Mouse (Mus musculus) kidney, embryonic 14.5 days (tissue): ENCODE measurements around the gene Prph2. TPM values are rescaled to one million over a fixed set of nuclear protein-coding genes. Genes with fewer than 3 reads are reported as not detected.

Experiments used
- ATAC-seq: fragments of 200-750 bp; cut with Nextera tagmentation; 2 replicates; pipeline ENCODE4 v1.8.0; 2017; ENCODE audit warnings: moderate number of reproducible peaks, mild to moderate bottlenecking, moderate TSS enrichment, moderate library complexity; ENCODE audit not compliant: low FRiP score, low TSS enrichment
- H3K27ac ChIP-seq: fragments of 300-500 bp; sonication (generic); 2 replicates; pipeline ENCODE4 v1.5.1; 2014; ENCODE audit warnings: low read depth, mild to moderate bottlenecking, low read length, moderate library complexity, mixed read lengths
- H3K27me3 ChIP-seq: fragments of 300-500 bp; sonication (generic); 2 replicates; pipeline ENCODE4 v1.6.1; 2014; ENCODE audit warnings: mild to moderate bottlenecking, low read length; ENCODE audit not compliant: control insufficient read depth, insufficient read depth
- H3K36me3 ChIP-seq: fragments of 300-500 bp; sonication (generic); 2 replicates; pipeline ENCODE4 v1.6.1; 2014; ENCODE audit warnings: low read length, mixed read lengths; ENCODE audit not compliant: control insufficient read depth, insufficient read depth
- H3K4me1 ChIP-seq: fragments of 300-500 bp; sonication (generic); 2 replicates; pipeline ENCODE4 v1.6.1; 2014; ENCODE audit warnings: low read length, mixed read lengths; ENCODE audit not compliant: control insufficient read depth, insufficient read depth
- H3K4me2 ChIP-seq: fragments of 300-500 bp; sonication (generic); replicated peaks from 2 replicates; pipeline ENCODE4 v1.6.1; 2014; ENCODE audit warnings: low read depth, mild to moderate bottlenecking, low read length
- H3K4me3 ChIP-seq: fragments of 300-500 bp; sonication (generic); 2 replicates; pipeline ENCODE4 v1.5.1; 2014; ENCODE audit warnings: mild to moderate bottlenecking, low read length
- H3K9ac ChIP-seq: fragments of 300-500 bp; sonication (generic); 2 replicates; pipeline ENCODE4 v1.6.1; 2014; ENCODE audit warnings: low read depth, mild to moderate bottlenecking, low read length, moderate library complexity
- H3K9me3 ChIP-seq: fragments of 300-500 bp; sonication (generic); 2 replicates; pipeline ENCODE4 v1.6.1; 2016; ENCODE audit warnings: low read length; ENCODE audit not compliant: control insufficient read depth
- WGBS: fragments of 180-500 bp; shearing (Covaris S2); extraction: QIAGEN DNeasy Blood & Tissue Kit; methylation state at CpG from one replicate; pipeline ENCODE4 v1.1.7; 2014; 5-methylcytosine and 5-hydroxymethylcytosine counted together
- polyA plus RNA-seq: library from polyadenylated mRNA; unstranded; fragments of >200 nt; fragmentation: Nextera tagmentation; extraction: Ambion mirVana; gene quantifications from 2 replicates; pipeline ENCODE4 v1.2.1, GENCODE M21; 2014

Prph2 gene
- polyA plus RNA-seq, 1 experiment from 2014 or later: 0.18 TPM

DNA sequence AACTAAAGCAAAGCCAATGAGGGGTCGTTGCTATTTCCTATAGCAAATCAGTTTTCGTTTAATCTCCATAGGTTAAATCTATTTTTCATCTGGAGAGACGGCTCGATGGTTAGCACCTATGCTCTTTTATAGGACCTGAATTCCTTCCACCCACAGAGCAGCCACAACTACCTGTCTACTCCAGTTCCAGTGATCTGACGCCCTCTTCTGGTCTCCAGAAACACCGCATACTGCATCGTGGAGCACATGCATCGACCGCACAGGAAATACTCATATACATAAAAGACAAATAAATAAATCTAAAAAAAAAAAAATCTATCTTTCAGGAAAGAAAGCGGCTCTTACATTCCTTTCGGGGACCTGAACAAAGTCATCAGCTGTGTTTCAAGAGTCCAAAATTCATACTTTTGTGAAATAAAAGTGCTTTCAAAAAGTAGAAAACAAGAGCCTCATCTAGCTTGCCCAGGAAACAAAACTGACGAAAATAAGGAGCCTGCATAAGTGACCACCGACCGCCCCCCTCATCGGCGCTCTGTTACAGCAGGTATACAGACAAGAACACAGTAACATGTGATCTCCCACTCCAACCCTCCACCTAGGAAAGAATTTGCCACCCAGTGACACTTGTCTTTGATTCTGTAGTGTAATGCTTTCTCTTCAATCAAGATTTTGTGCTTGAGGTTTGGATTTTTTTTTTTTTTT lies 21.6 kb upstream of the Prph2 start:
- peak overlapping the region; percentile 95 for H3K4me3 ChIP-seq
- H3K9ac ChIP-seq: peak overlapping the region; percentile 64; the same call in 1 of the 2 replicates
- H3K4me2 ChIP-seq: peak overlapping the region; percentile 93
- H3K27ac ChIP-seq: peak overlapping the region; percentile 97
- no peaks in the 10 kb centered on the region for H3K27me3 ChIP-seq
- peaks cover 21% of the 10 kb centered on the region for H3K4me1 ChIP-seq
- no peak for ATAC-seq
- no peaks in the 10 kb centered on the region for H3K9me3 ChIP-seq
- 33% methylated on average over 16 of the region's 16 CpGs for WGBS
- H3K36me3 ChIP-seq: peaks cover 3% of the 10 kb centered on the region; the same call in 1 of the 2 replicates

- Histone ChIP-seq H3K4me2 (peak overlapping the region; percentile 93), H3K4me1 (peaks cover 21% of the 10 kb centered on the region), H3K27me3 (no peaks in the 10 kb centered on the region), H3K9me3 (no peaks in the 10 kb centered on the region), H3K9ac (peak overlapping the region; percentile 64), H3K27ac (peak overlapping the region; percentile 97), H3K36me3 (peaks cover 3% of the 10 kb centered on the region; the same call in 1 of the 2 replicates), H3K4me3 (peak overlapping the region; percentile 95)
- peak; percentile 62 for ATAC-seq
- WGBS: under 1% methylated on average over 44 of the region's 44 CpGs
These were observed 20.7 kb upstream of the Prph2 start for GRCm38 (mm10) chr17:46889450-46890084.

DNA sequence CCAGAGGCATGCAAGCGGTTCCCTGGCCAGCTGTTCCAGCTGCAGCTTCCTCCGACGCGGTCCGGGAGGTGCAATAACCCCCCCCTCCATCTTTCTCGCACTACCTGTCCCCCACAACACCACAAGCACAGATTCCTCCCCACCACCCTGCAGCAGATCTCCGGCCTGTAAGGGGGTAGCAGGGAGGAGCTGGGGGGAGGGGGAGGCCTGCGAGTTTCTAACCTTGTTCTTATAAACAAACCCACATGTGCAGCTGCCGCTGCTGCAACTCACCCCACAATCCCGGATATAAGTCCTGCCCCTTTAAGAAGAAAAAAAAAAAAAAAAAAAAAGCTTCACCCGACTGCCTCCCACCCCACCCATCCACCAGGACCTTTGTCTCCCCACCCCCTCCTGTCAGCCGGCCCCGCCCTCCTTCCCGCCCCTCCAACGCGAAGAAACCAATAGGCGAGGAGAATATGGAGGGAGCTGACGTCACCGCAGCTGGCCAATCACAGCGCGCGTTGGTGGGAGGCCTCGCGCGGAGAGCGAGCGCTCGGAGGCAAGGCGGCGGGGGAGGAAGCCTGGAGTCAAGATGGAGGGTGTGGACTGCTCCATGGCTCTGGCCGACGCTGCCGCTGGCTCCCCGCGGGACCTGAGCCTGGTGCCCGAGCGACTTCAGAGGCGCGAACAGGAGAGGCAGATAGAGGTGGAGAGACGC lies 20.0 kb upstream of the Prph2 start, which contains the start of gene Tbcc:
Tbcc (plus strand) TSS at position 569 of the 700 bp plus-strand sequence.
- ATAC-seq: peak; percentile 91
- no peaks in the 10 kb centered on the region for H3K27me3 ChIP-seq
- peak within 1 kb of the TSS; percentile 97 for H3K27ac ChIP-seq
- peaks cover 21% of the 10 kb centered on the region for H3K4me1 ChIP-seq
- H3K4me3 ChIP-seq: peak within 1 kb of the TSS; percentile 95
- peak within 1 kb of the TSS; percentile 97 for H3K4me2 ChIP-seq
- under 1% methylated on average over 40 of the region's 40 CpGs for WGBS
- peak within 1 kb of the TSS; percentile 85 for H3K9ac ChIP-seq
- no peaks in the 10 kb centered on the region for H3K9me3 ChIP-seq
- peaks cover 3% of the 10 kb centered on the region; the same call in 1 of the 2 replicates for H3K36me3 ChIP-seq

DNA sequence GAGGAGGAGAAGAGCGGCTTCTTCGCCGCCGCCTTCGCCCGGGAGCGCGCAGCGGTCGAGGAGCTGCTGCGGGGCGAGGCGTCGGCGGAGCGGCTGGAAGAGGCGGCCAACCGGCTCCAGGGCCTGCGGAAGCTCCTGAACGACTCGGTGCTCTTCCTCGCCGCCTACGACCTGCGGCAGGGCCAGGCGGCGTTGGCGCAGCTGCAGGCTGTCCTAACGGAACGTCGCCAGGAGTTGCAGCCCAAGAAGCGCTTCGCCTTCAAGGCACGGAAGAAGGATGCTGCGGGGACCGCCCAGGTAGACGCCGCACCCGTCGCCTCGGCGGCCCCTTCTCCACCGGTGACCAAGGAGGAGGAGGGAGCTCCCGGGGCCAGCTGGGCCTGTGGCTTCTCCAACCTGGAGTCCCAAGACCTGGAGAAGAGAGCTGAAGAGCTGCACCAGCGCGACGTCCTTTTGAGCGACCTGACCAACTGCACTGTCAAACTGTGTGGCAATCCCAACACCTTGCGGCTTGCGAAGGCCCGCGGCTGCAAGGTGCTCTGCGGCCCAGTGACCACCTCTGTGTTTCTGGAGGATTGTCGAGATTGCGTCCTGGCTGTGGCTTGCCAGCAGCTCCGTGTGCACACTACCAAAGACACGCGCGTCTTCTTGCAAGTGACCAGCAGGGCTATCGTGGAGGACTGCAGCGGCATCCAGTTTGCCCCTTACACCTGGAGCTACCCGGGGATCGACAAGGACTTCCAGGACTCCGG lies 19.2 kb upstream of the Prph2 start:
- Histone ChIP-seq H3K4me3 (peak overlapping the region; percentile 95), H3K27ac (peak overlapping the region; percentile 80), H3K4me2 (peak overlapping the region; percentile 97), H3K9me3 (no peaks in the 10 kb centered on the region), H3K9ac (peak overlapping the region; percentile 85), H3K4me1 (peaks cover 21% of the 10 kb centered on the region), H3K27me3 (no peaks in the 10 kb centered on the region), H3K36me3 (peaks cover 3% of the 10 kb centered on the region; the same call in 1 of the 2 replicates)
- WGBS: 1% methylated on average over 64 of the region's 64 CpGs
- ATAC-seq: peak; percentile 20

DNA sequence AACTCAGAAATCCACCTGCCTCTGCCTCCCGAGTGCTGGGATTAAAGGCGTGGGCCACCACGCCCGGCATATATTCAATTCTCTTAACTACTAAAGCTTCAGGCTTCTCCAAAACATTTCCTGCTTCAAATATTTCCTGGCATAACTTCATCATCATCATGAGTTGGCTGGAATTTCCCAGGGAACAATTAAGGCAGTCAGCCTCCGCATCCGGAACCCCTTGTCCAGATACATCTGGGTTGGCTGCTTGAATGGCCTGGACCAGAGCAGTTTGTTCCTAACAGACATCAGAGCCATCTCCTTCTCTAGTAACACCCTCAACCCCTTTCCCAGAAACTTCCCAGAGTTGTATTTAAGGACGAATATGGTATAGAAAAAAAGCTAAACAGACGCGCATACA lies 14.8 kb upstream of the Prph2 start:
- Histone ChIP-seq H3K9me3 (no peaks in the 10 kb centered on the region), H3K27me3 (no peaks in the 10 kb centered on the region), H3K9ac (no peak overlapping the region), H3K27ac (no peak overlapping the region), H3K4me2 (no peak overlapping the region), H3K4me1 (peaks cover 26% of the 10 kb centered on the region), H3K4me3 (no peak overlapping the region), H3K36me3 (peaks cover 3% of the 10 kb centered on the region; the same call in 1 of the 2 replicates)
- WGBS: 96% methylated on average over 9 of the region's 9 CpGs
- no peak for ATAC-seq

DNA sequence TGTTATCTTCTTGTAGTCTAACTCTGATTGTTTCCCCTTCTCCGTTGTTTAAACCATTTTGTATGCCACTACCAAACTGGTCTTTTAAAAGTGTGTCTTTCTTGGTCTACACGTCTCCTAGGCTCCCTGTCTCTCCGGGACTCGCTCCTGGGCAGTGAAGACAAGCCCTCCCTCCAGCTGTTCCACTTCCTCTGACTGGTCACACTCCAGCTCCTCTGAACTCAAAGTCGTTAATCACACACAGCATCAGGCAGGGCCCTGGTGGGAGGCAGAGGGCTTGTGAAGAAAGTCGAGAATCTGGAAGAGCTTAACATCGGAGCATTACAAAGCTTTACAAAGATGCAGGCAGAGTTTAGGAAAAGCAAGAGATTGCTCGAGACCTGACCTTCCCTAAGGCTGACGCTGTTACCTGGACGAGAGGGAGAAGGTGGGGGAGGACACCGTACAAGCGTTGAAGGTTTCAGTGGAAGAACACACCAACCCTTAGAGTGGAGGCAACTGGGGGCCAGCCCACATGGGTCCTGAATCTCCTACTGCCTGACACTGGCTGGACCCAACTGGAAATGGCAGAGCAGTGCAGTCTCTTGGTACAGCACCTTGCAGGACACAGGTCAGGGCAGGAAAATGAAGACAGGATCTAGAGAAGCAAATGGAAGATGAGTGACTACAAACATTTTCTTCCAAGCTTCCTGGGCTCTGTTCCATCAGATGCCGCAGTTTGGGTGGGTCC lies 12.9 kb upstream of the Prph2 start:
- ATAC-seq: peak; percentile 95
- Histone ChIP-seq H3K4me1 (peaks cover 13% of the 10 kb centered on the region), H3K9me3 (no peaks in the 10 kb centered on the region), H3K36me3 (peaks cover 3% of the 10 kb centered on the region; the same call in 1 of the 2 replicates), H3K4me2 (peak overlapping the region; percentile 30), H3K4me3 (no peak overlapping the region), H3K27me3 (no peaks in the 10 kb centered on the region), H3K9ac (0 out of 2 replicates have a peak overlapping the region, but pooled peaks have one; percentile 23), H3K27ac (peak overlapping the region; percentile 67; the same call in 1 of the 2 replicates)
- 11% methylated on average over 13 of the region's 13 CpGs for WGBS

GRCm38 (mm10) chr17:46900941-46901340 lies 9.3 kb upstream of the Prph2 start:
- Histone ChIP-seq H3K27me3 (no peaks in the 10 kb centered on the region), H3K9ac (no peak overlapping the region)
- 61% methylated on average over 2 of the region's 2 CpGs for WGBS

More at GRCm38 (mm10) chr17:46900941-46901340, 9.3 kb upstream of the Prph2 start:
- Histone ChIP-seq H3K4me3 (no peak overlapping the region), H3K4me1 (peaks cover 8% of the 10 kb centered on the region), H3K9me3 (no peaks in the 10 kb centered on the region), H3K36me3 (no peaks in the 10 kb centered on the region), H3K27ac (no peak overlapping the region), H3K4me2 (no peak overlapping the region)
- ATAC-seq: no peak
